Mouse (Mus musculus) gastrocnemius, postnatal 4 days (tissue): ENCODE results near the gene Pik3r5. TPM values are rescaled to one million over a fixed set of nuclear protein-coding genes. Genes with fewer than 3 reads are reported as not detected.

Experiments used
- DNase-seq, 2 experiments: peaks; one replicate each; pipeline ENCODE4 v3.0.0; 2021 to 2022; ENCODE audit warnings: low spot score in 2 of 2, mixed read lengths in 2 of 2
- total RNA-seq, 2 experiments: library from RNA; stranded (reverse); gene quantifications; 2 replicates each; pipeline ENCODE4 v1.2.3; 2021

Gene Pik3r5
- total RNA-seq, 2 experiments from 2014 or later, result 0.78 to 0.80 TPM

DNA sequence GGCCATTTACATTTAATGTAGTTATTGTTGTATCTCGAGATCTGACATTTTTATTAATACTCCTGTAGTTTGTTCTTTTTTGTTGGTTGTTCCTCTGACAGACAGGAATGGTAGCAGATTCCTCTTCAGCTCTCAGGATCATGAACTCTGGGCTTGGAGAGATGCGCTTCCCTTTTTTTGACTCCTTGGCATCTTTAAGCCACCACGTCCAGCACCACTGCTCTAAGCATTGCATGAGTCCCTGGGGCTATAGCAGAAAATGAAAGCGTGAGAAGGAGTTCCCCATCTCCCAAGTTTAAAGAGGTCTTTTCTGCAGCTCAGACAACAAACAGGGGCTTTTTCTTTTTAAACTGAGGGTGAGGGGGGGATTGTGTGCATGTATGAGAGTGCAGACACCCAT lies 87.4 kb downstream of the Pik3r5 start:
- DNase-seq, result no peak

DNA sequence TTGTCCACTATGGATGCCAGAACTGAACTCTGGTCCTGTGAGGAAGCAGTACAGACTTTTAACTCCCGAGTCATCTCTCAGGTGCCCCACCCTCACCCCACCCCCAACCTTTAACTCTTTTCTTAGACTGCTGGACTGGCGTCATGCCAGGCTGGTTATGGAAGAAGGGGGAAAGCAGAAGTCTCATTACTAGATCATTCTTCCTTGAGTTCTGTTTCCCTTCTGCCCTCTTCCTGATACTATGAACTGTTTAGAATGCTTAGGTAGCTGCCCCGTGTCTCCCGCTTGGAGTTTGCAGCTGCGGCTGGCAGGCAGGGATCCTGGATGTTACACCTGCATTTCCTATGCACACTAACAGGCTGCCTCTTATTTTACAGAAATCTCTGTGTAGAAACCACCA lies 87.9 kb downstream of the Pik3r5 start:
- no peak for DNase-seq

DNA sequence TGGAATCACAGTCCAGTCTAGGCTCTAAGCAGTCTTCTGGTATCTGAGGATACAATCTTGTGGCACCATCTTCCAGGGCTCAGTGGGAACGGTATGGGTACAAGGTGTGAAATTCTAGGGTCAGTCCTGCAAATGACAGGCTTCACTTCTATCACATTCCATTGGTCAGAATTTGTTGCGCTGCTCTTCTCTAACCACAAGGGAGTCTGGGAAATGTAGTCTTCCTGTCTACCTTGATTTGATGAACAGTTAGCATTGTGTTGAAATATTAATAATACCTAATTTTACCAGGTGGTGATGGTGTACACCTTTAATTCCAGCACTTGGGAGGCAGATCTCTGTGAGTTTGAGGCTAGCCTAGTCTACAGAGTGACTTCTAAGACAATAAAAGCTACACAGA lies 88.5 kb downstream of the Pik3r5 start:
- DNase-seq, result no peak

DNA sequence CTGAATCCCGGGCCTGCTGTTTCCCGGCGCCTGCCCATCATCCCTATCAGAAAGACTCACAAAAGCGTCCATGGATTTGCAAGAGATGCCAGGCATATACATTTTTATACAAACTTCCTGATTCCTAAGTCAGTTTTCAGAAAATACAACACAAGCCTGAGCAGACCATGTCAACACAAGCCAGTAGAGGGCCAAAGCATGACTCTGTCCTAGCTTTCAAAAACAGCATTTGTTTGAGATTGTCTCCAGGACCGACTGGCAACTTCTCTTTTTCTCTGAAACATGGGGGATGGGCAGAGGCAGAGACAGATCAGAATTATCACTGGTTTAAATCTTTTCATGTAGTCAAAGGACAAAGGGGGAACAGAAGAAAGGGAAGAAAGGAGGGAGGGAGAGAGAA lies 89.4 kb downstream of the Pik3r5 start:
- no peak for DNase-seq

DNA sequence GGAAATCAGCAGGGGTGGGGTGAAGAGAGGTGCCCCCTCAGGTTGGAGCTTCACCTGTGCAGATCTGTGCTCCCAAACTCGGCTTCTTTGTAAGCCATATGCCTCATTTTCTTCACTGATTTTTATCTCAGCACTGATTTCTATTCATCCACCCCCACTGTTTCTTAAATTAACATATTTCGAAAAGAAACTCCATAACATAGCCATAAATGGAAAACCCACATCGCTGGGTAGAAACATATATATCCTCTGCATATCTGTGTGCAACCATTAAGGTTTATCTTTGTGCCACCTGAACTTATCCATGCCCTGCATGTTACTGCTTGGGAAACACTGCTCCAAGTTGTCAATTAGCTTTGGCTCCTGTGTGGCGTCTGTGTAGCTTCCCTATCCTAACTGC lies 94.5 kb downstream of the Pik3r5 start:
- DNase-seq, result no peak

DNA sequence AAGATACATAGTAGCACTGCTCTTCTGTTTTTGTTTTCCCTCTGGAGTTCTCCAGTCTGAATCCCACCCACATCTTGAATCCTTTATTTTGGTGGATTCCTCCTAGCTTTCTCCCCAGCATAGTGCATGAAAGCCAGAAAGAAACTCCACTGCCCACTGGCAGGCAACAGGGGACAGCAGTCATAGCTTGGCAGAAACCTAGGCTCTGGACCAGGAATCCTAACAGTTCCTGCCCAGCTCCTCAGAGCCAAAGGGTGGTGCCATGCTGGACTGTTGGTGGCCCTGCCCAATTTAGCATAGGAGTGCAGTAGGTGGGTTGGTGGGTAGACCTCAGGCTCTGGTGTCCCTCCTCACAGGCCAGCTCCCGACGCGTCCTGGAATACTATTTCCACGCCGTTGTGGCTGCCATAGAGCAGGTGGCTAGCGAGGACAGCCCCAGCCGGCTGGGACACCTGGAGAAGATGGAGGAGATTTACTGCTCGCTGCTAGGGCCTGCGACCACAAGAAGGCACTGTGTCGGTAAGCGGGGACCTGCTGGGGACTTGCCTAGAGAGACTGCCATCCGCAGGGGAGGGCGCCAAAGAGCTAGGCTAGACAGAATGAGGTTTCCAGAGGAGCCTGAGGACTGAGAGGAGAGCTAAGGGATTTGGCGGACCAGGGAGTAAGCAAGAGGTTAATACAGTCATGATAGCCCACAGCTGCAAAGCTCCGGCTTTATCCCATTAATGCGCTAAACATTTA lies 99.3 kb downstream of the Pik3r5 start:
- peak; percentile 39 to 62 for DNase-seq

DNA sequence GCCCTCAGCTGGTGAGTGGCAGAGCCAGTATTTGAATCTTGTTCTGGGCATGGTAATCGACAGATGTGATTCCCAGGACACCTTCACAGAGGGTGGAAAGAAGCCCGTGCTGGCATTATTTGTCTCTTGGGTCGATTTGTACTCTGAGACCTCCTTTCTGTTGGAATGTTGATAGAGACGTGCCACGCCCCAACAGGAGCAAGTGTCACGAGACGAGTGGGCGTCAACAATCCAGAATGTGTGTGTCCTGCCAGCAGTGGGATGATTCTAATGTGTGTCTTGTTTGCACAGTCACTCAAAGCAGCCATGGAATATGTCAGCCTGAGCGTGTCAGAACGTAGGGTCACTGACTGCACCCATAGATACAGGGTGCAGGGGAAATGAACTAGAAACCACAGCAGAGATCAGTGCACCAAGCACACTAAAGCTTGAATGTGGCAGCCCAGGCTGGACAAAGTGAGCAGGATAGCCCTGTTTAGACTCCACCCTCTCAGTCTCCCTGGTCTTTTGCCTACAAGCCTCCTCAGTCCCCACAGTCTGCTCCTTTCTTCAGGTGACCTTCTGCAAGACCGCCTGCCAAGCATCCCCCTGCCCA lies 100.1 kb downstream of the Pik3r5 start:
- DNase-seq, result no peak

DNA sequence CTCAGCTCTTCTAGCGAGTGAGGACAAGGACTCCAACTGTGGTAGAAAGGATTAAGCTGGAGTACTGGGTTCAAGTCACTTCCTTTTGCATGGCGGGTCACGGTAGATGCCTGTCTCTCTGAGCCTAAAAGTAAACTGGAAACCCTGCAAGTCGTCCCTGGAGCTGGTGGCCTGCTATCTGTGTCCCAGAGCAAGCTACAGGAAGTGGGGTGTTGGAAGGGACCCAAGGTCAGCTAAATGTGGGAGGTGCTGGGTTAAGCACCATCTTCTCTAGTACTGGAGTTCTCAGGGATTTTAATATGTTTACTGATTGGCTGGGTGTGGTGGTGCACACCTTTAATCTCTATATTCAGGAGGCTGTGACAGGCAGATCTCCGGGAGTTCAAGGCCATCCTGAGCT lies 100.9 kb downstream of the Pik3r5 start:
- DNase-seq, result no peak

DNA sequence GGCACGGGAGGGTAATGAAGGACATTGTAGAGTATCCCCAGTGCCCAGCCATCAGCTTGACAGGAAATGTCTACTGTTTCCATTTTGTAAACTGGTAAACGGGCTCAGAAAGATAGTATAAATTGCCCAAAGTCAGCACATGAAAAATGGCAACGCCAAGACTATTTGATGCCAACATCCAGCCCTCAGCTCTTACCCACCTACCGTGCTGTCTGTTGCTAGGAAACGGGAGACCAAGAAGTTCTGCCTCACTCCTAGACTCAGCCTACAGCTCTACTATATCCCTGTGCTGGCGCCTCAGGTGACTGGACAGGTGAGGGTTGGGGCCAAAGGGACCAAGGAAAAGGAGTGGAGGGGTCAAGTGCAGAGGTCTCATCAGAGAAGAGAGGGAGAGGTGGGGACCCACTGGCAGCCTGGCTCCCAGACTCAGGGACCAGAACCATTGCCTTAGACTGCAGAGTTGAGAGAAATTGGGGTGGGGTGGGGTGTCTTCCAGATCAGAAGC lies 102.1 kb downstream of the Pik3r5 start:
- no peak for DNase-seq

DNA sequence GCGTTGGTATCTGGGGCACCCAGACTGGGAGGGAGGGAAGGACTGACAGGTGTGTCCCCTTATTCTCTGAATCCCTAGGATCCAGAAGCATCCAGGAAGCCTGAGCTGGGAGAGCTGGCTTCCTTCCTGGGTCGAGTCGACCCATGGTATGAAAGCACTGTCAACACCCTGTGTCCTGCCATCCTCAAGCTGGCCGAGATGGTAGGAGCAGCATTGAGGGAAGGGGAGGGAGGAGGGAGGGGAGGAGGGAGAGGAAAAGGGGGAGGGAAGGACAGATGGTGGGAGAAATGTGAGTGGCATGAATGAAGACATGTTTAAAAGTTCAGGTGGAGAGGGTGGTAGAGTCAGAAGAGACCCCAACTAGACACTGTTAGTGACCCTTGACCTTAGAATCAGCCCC lies 104.1 kb downstream of the Pik3r5 start:
- no peak for DNase-seq

DNA sequence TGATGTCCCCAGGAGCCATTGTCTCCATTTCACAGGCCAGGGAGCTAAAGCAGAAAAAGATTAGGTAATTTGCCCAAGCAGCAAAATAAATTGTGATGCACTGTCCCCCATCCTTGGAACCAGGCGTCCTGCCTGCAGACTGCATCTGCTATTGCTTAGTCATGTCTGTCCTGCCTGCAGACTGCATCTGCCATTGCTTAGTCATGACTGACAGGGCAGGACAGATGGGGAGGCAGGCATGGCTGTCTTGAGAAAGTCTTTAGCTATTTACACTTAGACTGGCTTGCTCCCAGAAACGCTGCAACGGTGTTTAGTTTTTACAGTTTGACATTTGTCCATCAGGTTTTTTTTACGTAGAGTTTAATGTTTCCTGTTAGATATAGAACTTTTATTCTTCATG lies 104.5 kb downstream of the Pik3r5 start:
- no peak for DNase-seq

DNA sequence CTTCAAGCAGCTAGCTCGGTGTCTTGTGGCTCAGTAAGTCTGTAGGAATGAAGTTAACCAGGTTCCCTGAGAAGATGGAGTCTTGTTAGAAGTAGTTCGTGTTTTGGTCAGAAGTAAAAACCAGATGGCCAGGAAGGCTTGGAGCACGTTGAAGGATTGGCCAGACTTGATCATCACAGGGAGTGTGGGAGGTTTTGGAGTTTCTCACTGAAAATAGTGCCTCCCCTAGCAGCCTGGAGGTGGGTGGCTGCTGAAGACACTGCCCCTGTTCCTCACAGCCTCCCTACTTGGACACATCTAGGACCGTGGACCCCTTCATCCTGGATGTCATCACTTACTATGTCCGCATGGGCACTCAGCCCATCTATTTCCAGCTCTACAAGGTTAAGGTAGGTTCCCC lies 107.7 kb downstream of the Pik3r5 start:
- DNase-seq, result no peak

DNA sequence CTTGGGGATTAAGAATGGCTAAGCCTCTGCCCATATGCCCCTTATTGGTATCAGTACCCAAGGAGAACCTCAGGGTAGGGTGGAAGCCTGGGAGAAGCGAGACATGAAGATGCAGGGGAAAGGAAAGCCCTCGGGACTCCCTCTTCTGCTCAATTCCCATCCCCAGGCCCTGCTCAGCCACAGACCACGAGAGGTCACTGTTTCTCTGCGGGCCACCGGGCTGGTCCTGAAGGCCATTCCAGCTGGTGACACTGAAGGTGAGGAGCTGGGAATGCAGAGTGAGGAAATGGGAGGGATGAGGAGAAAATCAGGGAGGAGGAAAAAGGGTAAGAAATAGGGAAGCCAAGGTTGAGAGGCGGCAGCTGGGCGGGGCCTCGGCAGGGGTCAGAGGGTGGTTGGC lies 112.6 kb downstream of the Pik3r5 start:
- DNase-seq, result peak in 1 of 2 experiments; percentile 36

DNA sequence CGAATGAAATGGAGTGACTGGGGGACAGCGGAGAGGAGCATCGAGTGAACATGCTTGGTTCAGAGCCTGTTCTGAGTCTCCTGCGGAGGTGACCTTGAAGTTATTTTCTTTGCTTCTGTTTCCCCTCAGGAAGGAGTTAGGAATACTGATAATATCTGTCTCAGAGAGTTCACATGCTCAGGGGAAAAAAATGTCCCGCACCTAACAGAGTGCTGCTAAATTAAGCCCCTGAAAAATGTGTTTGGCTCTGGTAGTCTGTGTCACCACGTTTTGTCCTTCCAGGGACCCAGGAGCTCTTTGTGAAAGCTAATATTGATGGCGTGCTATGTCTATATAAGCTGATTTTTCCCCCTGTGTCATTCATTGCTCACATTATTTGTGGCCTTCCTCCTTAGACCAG lies 113.3 kb downstream of the Pik3r5 start:
- no peak for DNase-seq

DNA sequence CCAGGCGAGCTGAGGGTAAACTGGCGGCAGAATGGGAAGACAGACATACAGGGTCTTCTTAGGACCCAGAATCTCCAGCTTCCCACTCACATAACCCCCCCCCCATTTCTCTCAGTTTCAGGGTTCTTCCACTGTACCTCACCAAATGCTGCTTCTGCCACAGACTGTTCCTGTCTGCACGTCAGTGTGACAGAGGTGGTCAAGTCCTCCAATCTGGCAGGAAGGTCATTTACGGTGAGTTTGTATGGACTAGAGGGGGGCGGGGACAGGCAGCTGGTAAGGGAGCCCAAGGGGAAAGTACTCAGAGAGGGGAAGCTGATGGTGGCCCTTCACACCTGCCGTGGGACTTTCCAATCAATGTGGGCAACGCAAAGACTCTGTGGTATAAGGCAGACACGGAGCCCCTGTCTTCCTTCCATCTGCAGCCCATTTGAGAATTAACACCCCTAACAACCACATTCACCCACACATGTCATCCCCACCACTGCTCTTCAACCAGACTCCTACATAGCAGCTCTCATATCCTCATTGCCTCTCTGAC lies 113.8 kb downstream of the Pik3r5 start:
- no peak for DNase-seq

Other genes with a start within 250 kb of the Pik3r5 start
- 10 to 100 TPM; 28.6 to 29.0 TPM for gene Ntn1, start 31.3 kb upstream of the Pik3r5 start, total RNA-seq
- 1 to 10 TPM; 3.8 to 4.8 TPM for gene Pik3r6, start 70.9 kb downstream of the Pik3r5 start, total RNA-seq
- under 1 TPM in 1 of 2 experiments, not detected in 1; 0.21 TPM for gene Mfsd6l, start 124.1 kb downstream of the Pik3r5 start, total RNA-seq
- gene Ccdc42, start 154.9 kb downstream of the Pik3r5 start, total RNA-seq, result not detected